Mouse (Mus musculus): Measurements from ENCODE around the gene Iqcb1.
A peak's percentile ranks its signal among the peaks of the same experiment; 100 is the strongest.

Iqcb1 gene

GRCm38 (mm10) chr16:36875276-36875851, 47.2 kb downstream of the Iqcb1 start:
- peak; percentile 17 for DNase-seq

- DNase-seq, result peak; percentile 25
Observed at GRCm38 (mm10) chr16:36877316-36877715, 49.1 kb downstream of the Iqcb1 start.

GRCm38 (mm10) chr16:36882737-36883343, 54.7 kb downstream of the Iqcb1 start:
- no peak for DNase-seq

- peak; percentile 37 for DNase-seq
Observed at GRCm38 (mm10) chr16:36884881-36885280, 56.7 kb downstream of the Iqcb1 start.

- no peak for DNase-seq
Observed at GRCm38 (mm10) chr16:36885912-36886311, 57.7 kb downstream of the Iqcb1 start.

- DNase-seq, result no peak
Observed at GRCm38 (mm10) chr16:36887546-36887945, 59.4 kb downstream of the Iqcb1 start.

- no peak for DNase-seq
Observed at GRCm38 (mm10) chr16:36890559-36890958, 62.4 kb downstream of the Iqcb1 start.

- DNase-seq, result no peak
Observed at GRCm38 (mm10) chr16:36891415-36891814, 63.2 kb downstream of the Iqcb1 start.

- no peak for DNase-seq
Observed at GRCm38 (mm10) chr16:36893317-36893716, 65.1 kb downstream of the Iqcb1 start.

GRCm38 (mm10) chr16:36896712-36897111, 68.5 kb downstream of the Iqcb1 start:
- no peak for DNase-seq

GRCm38 (mm10) chr16:36903156-36903555, 75.0 kb downstream of the Iqcb1 start:
- DNase-seq, result no peak

GRCm38 (mm10) chr16:36911909-36912308, 83.7 kb downstream of the Iqcb1 start:
- DNase-seq, result no peak

- peak; percentile 34 for DNase-seq
Observed at GRCm38 (mm10) chr16:36912311-36912710, 84.1 kb downstream of the Iqcb1 start.

- DNase-seq, result no peak
Observed at GRCm38 (mm10) chr16:36914195-36914594, 86.0 kb downstream of the Iqcb1 start.

GRCm38 (mm10) chr16:36918505-36918904, 90.3 kb downstream of the Iqcb1 start:
- no peak for DNase-seq

GRCm38 (mm10) chr16:36920410-36920809, 92.2 kb downstream of the Iqcb1 start:
- no peak for DNase-seq

- no peak for DNase-seq
Observed at GRCm38 (mm10) chr16:36921067-36921613, 93.0 kb downstream of the Iqcb1 start.

- DNase-seq, result no peak
Observed at GRCm38 (mm10) chr16:36921980-36922379, 93.8 kb downstream of the Iqcb1 start.
